Mouse (Mus musculus): ENCODE results near the gene Zcchc14. TPM values are rescaled to one million over a fixed set of nuclear protein-coding genes. Genes with fewer than 3 reads are reported as not detected.
"Not testable (repeated sequence)": the region's sequence is repeated elsewhere in the genome, so short reads cannot be mapped to it uniquely, and the experiment has no call there.

Zcchc14 gene
- polyA plus RNA-seq, 1 experiment from 2014 or later = 10.7 TPM

- H3K9me3 ChIP-seq = no peaks in the 10 kb centered on the region
- H3K4me3 ChIP-seq (replicated peaks) = no peak overlapping the region
- no peak overlapping the region for H3K9ac ChIP-seq
- no peaks in the 10 kb centered on the region for H3K27me3 ChIP-seq (replicated peaks)
- no peak overlapping the region for H3K27ac ChIP-seq
- 86% methylated on average over 11 of the region's 11 CpGs for WGBS
- ATAC-seq = no peak
- H3K4me2 ChIP-seq (replicated peaks) = no peak overlapping the region
- H3K36me3 ChIP-seq = peaks cover 41% of the 10 kb centered on the region
- no peaks in the 10 kb centered on the region for H3K4me1 ChIP-seq (replicated peaks)
Observed at GRCm38 (mm10) chr8:121609916-121610315, 42.8 kb downstream of the Zcchc14 start.

- no peaks in the 10 kb centered on the region for H3K4me1 ChIP-seq (replicated peaks)
- ATAC-seq = no peak
- no peak overlapping the region for H3K9ac ChIP-seq
- peaks cover 48% of the 10 kb centered on the region for H3K36me3 ChIP-seq
- H3K27ac ChIP-seq = no peak overlapping the region
- H3K4me3 ChIP-seq (replicated peaks) = no peak overlapping the region
- 86% methylated on average over 15 of the region's 15 CpGs for WGBS
- H3K4me2 ChIP-seq (replicated peaks) = no peak overlapping the region
- H3K27me3 ChIP-seq (replicated peaks) = no peaks in the 10 kb centered on the region
- H3K9me3 ChIP-seq = no peaks in the 10 kb centered on the region
Observed at GRCm38 (mm10) chr8:121609251-121609650, 43.5 kb downstream of the Zcchc14 start.

- no peak overlapping the region for H3K27ac ChIP-seq
- ATAC-seq = no peak
- 82% methylated on average over 5 of the region's 5 CpGs for WGBS
- no peaks in the 10 kb centered on the region for H3K9me3 ChIP-seq
- no peaks in the 10 kb centered on the region for H3K27me3 ChIP-seq (replicated peaks)
- H3K9ac ChIP-seq = no peak overlapping the region
- no peak overlapping the region for H3K4me2 ChIP-seq (replicated peaks)
- H3K4me1 ChIP-seq (replicated peaks) = no peaks in the 10 kb centered on the region
- peaks cover 54% of the 10 kb centered on the region for H3K36me3 ChIP-seq
- no peak overlapping the region for H3K4me3 ChIP-seq (replicated peaks)
Observed at GRCm38 (mm10) chr8:121607661-121608060, 45.0 kb downstream of the Zcchc14 start.

- ATAC-seq = no peak
- no peak overlapping the region for H3K4me2 ChIP-seq (replicated peaks)
- 98% methylated on average over 12 of the region's 12 CpGs for WGBS
- H3K9ac ChIP-seq = no peak overlapping the region
- H3K4me1 ChIP-seq (replicated peaks) = no peaks in the 10 kb centered on the region
- H3K27ac ChIP-seq = no peak overlapping the region
- peaks cover 56% of the 10 kb centered on the region for H3K36me3 ChIP-seq
- no peaks in the 10 kb centered on the region for H3K27me3 ChIP-seq (replicated peaks)
- no peak overlapping the region for H3K4me3 ChIP-seq (replicated peaks)
- H3K9me3 ChIP-seq = no peaks in the 10 kb centered on the region
Observed at GRCm38 (mm10) chr8:121603801-121604200, 48.9 kb downstream of the Zcchc14 start.

- H3K4me1 ChIP-seq (replicated peaks) = no peaks in the 10 kb centered on the region
- H3K27ac ChIP-seq = no peak overlapping the region
- no peaks in the 10 kb centered on the region for H3K9me3 ChIP-seq
- H3K4me2 ChIP-seq (replicated peaks) = no peak overlapping the region
- no peak overlapping the region for H3K9ac ChIP-seq
- no peak overlapping the region for H3K4me3 ChIP-seq (replicated peaks)
- H3K27me3 ChIP-seq (replicated peaks) = no peaks in the 10 kb centered on the region
- ATAC-seq = peak; percentile 64
- H3K36me3 ChIP-seq = peaks cover 52% of the 10 kb centered on the region
- WGBS = 33% methylated on average over 3 of the region's 3 CpGs
Observed at GRCm38 (mm10) chr8:121602860-121603259, 49.8 kb downstream of the Zcchc14 start.

GRCm38 (mm10) chr8:121602411-121602810, 50.3 kb downstream of the Zcchc14 start:
- Histone ChIP-seq H3K9ac (no peak overlapping the region), H3K36me3 (peaks cover 50% of the 10 kb centered on the region), H3K4me2 (replicated peaks) (no peak overlapping the region), H3K9me3 (no peaks in the 10 kb centered on the region), H3K4me1 (replicated peaks) (no peaks in the 10 kb centered on the region), H3K4me3 (replicated peaks) (no peak overlapping the region), H3K27ac (no peak overlapping the region), H3K27me3 (replicated peaks) (no peaks in the 10 kb centered on the region)
- ATAC-seq = no peak
- WGBS = 94% methylated on average over 12 of the region's 12 CpGs

GRCm38 (mm10) chr8:121599842-121600241, 52.9 kb downstream of the Zcchc14 start:
- no peak for ATAC-seq
- no peak overlapping the region for H3K9ac ChIP-seq
- no peak overlapping the region for H3K27ac ChIP-seq
- no peaks in the 10 kb centered on the region for H3K4me1 ChIP-seq (replicated peaks)
- no peaks in the 10 kb centered on the region for H3K27me3 ChIP-seq (replicated peaks)
- 85% methylated on average over 14 of the region's 14 CpGs for WGBS
- H3K4me3 ChIP-seq (replicated peaks) = no peak overlapping the region
- H3K36me3 ChIP-seq = peaks cover 44% of the 10 kb centered on the region
- H3K4me2 ChIP-seq (replicated peaks) = no peak overlapping the region
- no peaks in the 10 kb centered on the region for H3K9me3 ChIP-seq

- H3K27ac ChIP-seq = no peak overlapping the region
- peak; percentile 77 for ATAC-seq
- H3K4me3 ChIP-seq (replicated peaks) = no peak overlapping the region
- H3K4me2 ChIP-seq (replicated peaks) = no peak overlapping the region
- H3K9me3 ChIP-seq = no peaks in the 10 kb centered on the region
- H3K27me3 ChIP-seq (replicated peaks) = no peaks in the 10 kb centered on the region
- peaks cover 39% of the 10 kb centered on the region for H3K36me3 ChIP-seq
- 34% methylated on average over 7 of the region's 7 CpGs for WGBS
- no peaks in the 10 kb centered on the region for H3K4me1 ChIP-seq (replicated peaks)
- no peak overlapping the region for H3K9ac ChIP-seq
Observed at GRCm38 (mm10) chr8:121598892-121599291, 53.8 kb downstream of the Zcchc14 start.

GRCm38 (mm10) chr8:121598190-121598589, 54.5 kb downstream of the Zcchc14 start:
- peaks cover 36% of the 10 kb centered on the region for H3K36me3 ChIP-seq
- no peak for ATAC-seq

GRCm38 (mm10) chr8:121597492-121597891, 55.2 kb downstream of the Zcchc14 start:
- not testable (repeated sequence) for H3K27ac ChIP-seq; H3K4me1 ChIP-seq (replicated peaks); H3K4me3 ChIP-seq (replicated peaks); H3K27me3 ChIP-seq (replicated peaks); H3K9ac ChIP-seq; H3K9me3 ChIP-seq; ATAC-seq; H3K4me2 ChIP-seq (replicated peaks)
- WGBS = 73% methylated on average over 2 of the region's 2 CpGs
- peaks cover 36% of the 10 kb centered on the region for H3K36me3 ChIP-seq

More at GRCm38 (mm10) chr8:121598190-121598589, 54.5 kb downstream of the Zcchc14 start:
- 86% methylated on average over 7 of the region's 7 CpGs for WGBS
- H3K27me3 ChIP-seq (replicated peaks) = no peaks in the 10 kb centered on the region
- no peak overlapping the region for H3K9ac ChIP-seq
- H3K27ac ChIP-seq = no peak overlapping the region
- no peaks in the 10 kb centered on the region for H3K4me1 ChIP-seq (replicated peaks)
- H3K9me3 ChIP-seq = no peaks in the 10 kb centered on the region
- H3K4me3 ChIP-seq (replicated peaks) = no peak overlapping the region
- no peak overlapping the region for H3K4me2 ChIP-seq (replicated peaks)

GRCm38 (mm10) chr8:121593983-121594382, 58.7 kb downstream of the Zcchc14 start:
- Histone ChIP-seq H3K9ac (no peak overlapping the region), H3K4me1 (replicated peaks) (peaks cover 16% of the 10 kb centered on the region), H3K27ac (no peak overlapping the region), H3K4me3 (replicated peaks) (no peak overlapping the region), H3K4me2 (replicated peaks) (no peak overlapping the region), H3K9me3 (no peaks in the 10 kb centered on the region), H3K27me3 (replicated peaks) (no peaks in the 10 kb centered on the region), H3K36me3 (peaks cover 19% of the 10 kb centered on the region)
- ATAC-seq = no peak
- WGBS = 69% methylated on average over 9 of the region's 9 CpGs

GRCm38 (mm10) chr8:121593293-121593692, 59.4 kb downstream of the Zcchc14 start:
- Histone ChIP-seq H3K4me1 (replicated peaks) (peaks cover 16% of the 10 kb centered on the region), H3K9me3 (no peaks in the 10 kb centered on the region), H3K9ac (no peak overlapping the region), H3K4me2 (replicated peaks) (no peak overlapping the region), H3K36me3 (peaks cover 18% of the 10 kb centered on the region), H3K27me3 (replicated peaks) (no peaks in the 10 kb centered on the region), H3K4me3 (replicated peaks) (no peak overlapping the region), H3K27ac (peak overlapping the region; percentile 22; the same call in 1 of the 2 replicates)
- ATAC-seq = no peak
- WGBS = 88% methylated on average over 5 of the region's 5 CpGs

- peaks cover 16% of the 10 kb centered on the region for H3K4me1 ChIP-seq (replicated peaks)
- H3K27me3 ChIP-seq (replicated peaks) = no peaks in the 10 kb centered on the region
- peak overlapping the region; percentile 90 for H3K4me3 ChIP-seq (replicated peaks)
- ATAC-seq = peak; percentile 42
- H3K9me3 ChIP-seq = no peaks in the 10 kb centered on the region
- peak overlapping the region; percentile 83 for H3K9ac ChIP-seq
- peak overlapping the region; percentile 51; the same call in 1 of the 2 replicates for H3K27ac ChIP-seq
- H3K36me3 ChIP-seq = peaks cover 11% of the 10 kb centered on the region
- WGBS = 11% methylated on average over 20 of the region's 20 CpGs
- H3K4me2 ChIP-seq (replicated peaks) = peak overlapping the region; percentile 90
Observed at GRCm38 (mm10) chr8:121591178-121592066, 61.3 kb downstream of the Zcchc14 start.

Data from intestine, embryonic 15.5 days (tissue).